Mouse (Mus musculus) right cerebral cortex, postnatal 14 days (tissue): Measurements from ENCODE around the gene Mcpt1.
"Not testable (repeated sequence)": the region's sequence is repeated elsewhere in the genome, so short reads cannot be mapped to it uniquely, and the experiment has no call there.

Source experiments
- DNase-seq: peaks from one replicate; pipeline ENCODE4 v3.0.0; 2022

Mcpt1 gene

GRCm38 (mm10) chr14:56017671-56018070, at the start of gene Mcpt1:
Gene Mcpt1, plus strand, starts transcription at chr14:56017971.
- DNase-seq, result not testable (repeated sequence)

- DNase-seq, result not testable (repeated sequence)
These were observed 30.3 kb upstream of the Mcpt1 start for GRCm38 (mm10) chr14:55987464-55987863.

- DNase-seq, result no peak
These were observed 4.6 kb upstream of the Mcpt1 start for GRCm38 (mm10) chr14:56013147-56013546.

- DNase-seq, result no peak
These were observed 3.8 kb upstream of the Mcpt1 start for GRCm38 (mm10) chr14:56013924-56014323.

- peak; percentile 5 for DNase-seq
These were observed 1.7 kb downstream of the Mcpt1 start for GRCm38 (mm10) chr14:56019446-56019845.

GRCm38 (mm10) chr14:56021305-56021704, 3.5 kb downstream of the Mcpt1 start:
- not testable (repeated sequence) for DNase-seq

GRCm38 (mm10) chr14:56030395-56030794, 12.6 kb downstream of the Mcpt1 start, which contains the start of gene Mcpt9:
Gene Mcpt9, minus strand, starts transcription at chr14:56030495.
- not testable (repeated sequence) for DNase-seq

GRCm38 (mm10) chr14:56034433-56034832, 16.7 kb downstream of the Mcpt1 start:
- DNase-seq, result no peak

GRCm38 (mm10) chr14:56041792-56042191, 24.0 kb downstream of the Mcpt1 start, which contains the start of gene Mcpt2:
Gene Mcpt2, plus strand, starts transcription at chr14:56042041.
- DNase-seq, result not testable (repeated sequence)

- no peak for DNase-seq
These were observed 37.6 kb downstream of the Mcpt1 start for GRCm38 (mm10) chr14:56055408-56055807.

GRCm38 (mm10) chr14:56057722-56058121, 40.0 kb downstream of the Mcpt1 start:
- no peak for DNase-seq

GRCm38 (mm10) chr14:56062213-56062612, 44.4 kb downstream of the Mcpt1 start, which contains the start of gene Mcpt4:
Gene Mcpt4, minus strand, starts transcription at chr14:56062313.
- DNase-seq, result not testable (repeated sequence)
